Mouse (Mus musculus): ENCODE measurements at regions not wholly inside any gene's neighbourhood (a gene's known extent, or its start where the extent isn't known, plus 50 kb on each side); places are given as distances from the start of the nearest gene placed in this dataset.

DNA sequence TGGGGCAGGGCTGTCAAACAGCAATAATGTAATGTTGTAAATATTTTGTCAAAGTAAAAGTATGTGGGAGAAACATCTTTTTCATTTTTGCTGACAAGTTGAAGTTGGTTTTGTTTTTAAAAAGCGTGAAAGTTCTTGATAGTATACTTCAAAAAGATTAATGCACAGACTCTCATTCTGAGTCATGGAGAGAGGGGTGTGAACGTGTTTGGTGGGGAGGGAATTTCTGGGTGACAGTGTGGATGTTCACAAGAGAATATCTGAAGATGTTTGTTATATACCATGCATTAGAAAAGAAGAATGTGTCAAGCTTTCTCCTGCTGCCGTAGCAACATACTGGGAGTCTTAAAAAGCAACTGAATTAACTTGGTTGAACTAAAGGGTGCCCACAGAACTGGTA lies 57.0 kb downstream of the Rps29 start:
- H3K36me3 ChIP-seq (ENCODE audit: control insufficient read depth, insufficient read depth, low read length): no peaks in the 10 kb centered on the region
- no peak overlapping the region for H3K27ac ChIP-seq (ENCODE audit: low read depth, low read length)
- DNase-seq (ENCODE audit: low spot score) (no peak), ATAC-seq (ENCODE audit: low FRiP score) (no peak)
- no peaks in the 10 kb centered on the region for H3K9me3 ChIP-seq (ENCODE audit: control insufficient read depth, low read length)
- H3K4me1 ChIP-seq (replicated peaks; ENCODE audit: control insufficient read depth, insufficient read depth, low read length): no peaks in the 10 kb centered on the region
- H3K4me2 ChIP-seq (replicated peaks; ENCODE audit: low read depth, low read length): no peak overlapping the region
- 82% methylated on average over 3 of the region's 3 CpGs for WGBS
- H3K4me3 ChIP-seq (ENCODE audit: low read depth, low read length): no peak overlapping the region
- H3K27me3 ChIP-seq (ENCODE audit: control insufficient read depth, insufficient read depth, low read length): no peaks in the 10 kb centered on the region
- no peak overlapping the region for H3K9ac ChIP-seq (ENCODE audit: low read depth, low read length)

DNA sequence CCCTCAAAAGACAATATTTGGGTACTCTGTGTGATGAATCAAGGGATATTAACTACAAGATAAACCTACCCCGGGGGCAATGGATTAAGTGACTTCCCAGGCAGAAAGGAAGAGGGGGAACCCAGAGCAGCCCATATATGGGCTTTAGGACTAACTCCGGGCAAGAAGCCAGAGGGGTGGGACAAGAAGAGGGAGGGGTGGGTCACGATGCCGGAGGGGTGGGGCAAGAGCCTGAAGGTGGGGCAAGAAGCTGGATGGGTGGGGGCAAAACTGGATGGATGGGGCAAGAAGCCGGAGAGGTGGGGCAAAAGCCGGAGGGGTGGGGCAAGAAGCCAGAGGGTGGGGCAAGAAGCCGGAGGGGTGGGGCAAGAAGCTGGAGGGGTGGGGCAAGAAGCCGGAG lies 64.1 kb downstream of the Rps29 start:
- Histone ChIP-seq H3K4me2 (replicated peaks; ENCODE audit: low read depth, low read length) (no peak overlapping the region), H3K36me3 (ENCODE audit: control insufficient read depth, insufficient read depth, low read length) (no peaks in the 10 kb centered on the region), H3K27me3 (ENCODE audit: control insufficient read depth, insufficient read depth, low read length) (no peaks in the 10 kb centered on the region), H3K4me1 (replicated peaks; ENCODE audit: control insufficient read depth, insufficient read depth, low read length) (no peaks in the 10 kb centered on the region), H3K9me3 (ENCODE audit: control insufficient read depth, low read length) (no peaks in the 10 kb centered on the region), H3K9ac (ENCODE audit: low read depth, low read length) (no peak overlapping the region), H3K4me3 (ENCODE audit: low read depth, low read length) (no peak overlapping the region), H3K27ac (ENCODE audit: low read depth, low read length) (no peak overlapping the region)
- ATAC-seq (ENCODE audit: low FRiP score) (no peak), DNase-seq (ENCODE audit: low spot score) (no peak)
- WGBS: 91% methylated on average over 7 of the region's 8 CpGs

DNA sequence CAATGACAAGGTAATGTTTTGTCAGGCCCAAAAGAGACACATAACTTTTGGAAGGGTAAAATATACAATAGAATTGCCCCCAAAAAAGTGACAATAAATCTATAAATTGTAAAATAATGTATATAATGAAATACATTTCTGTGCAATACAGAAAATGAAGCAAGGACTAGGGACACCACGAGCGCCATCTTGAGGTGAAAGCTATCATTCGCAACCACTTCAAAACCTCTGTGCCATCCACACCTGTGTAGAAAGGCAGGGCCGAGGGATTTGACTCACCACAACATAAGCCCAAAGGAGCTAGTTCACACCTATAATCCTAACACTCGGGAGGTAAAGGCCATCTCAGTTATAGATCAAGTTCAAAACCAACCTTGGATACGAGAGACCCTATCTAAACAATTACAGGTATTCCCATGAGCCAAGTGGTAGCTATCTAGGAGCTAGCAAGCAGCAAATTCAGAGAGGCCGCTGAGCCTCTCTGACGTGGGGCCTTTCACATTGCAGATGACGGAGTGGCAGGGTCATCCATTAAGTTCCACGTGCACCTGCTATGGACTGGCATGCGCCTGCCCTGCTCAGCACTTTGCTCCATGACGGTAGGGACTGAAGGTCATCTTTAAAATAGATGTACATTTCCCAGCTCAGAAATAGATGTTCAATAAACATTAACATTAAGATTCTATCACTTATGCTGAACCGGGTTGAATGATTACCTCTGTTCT lies 65.8 kb downstream of the Rps29 start:
- H3K27me3 ChIP-seq (ENCODE audit: control insufficient read depth, insufficient read depth, low read length): no peaks in the 10 kb centered on the region
- H3K4me1 ChIP-seq (replicated peaks; ENCODE audit: control insufficient read depth, insufficient read depth, low read length): no peaks in the 10 kb centered on the region
- WGBS: 66% methylated on average over 13 of the region's 13 CpGs
- DNase-seq (ENCODE audit: low spot score) (no peak), ATAC-seq (ENCODE audit: low FRiP score) (no peak)
- no peaks in the 10 kb centered on the region for H3K9me3 ChIP-seq (ENCODE audit: control insufficient read depth, low read length)
- no peak overlapping the region for H3K4me2 ChIP-seq (replicated peaks; ENCODE audit: low read depth, low read length)
- no peak overlapping the region for H3K27ac ChIP-seq (ENCODE audit: low read depth, low read length)
- no peak overlapping the region for H3K4me3 ChIP-seq (ENCODE audit: low read depth, low read length)
- no peak overlapping the region for H3K9ac ChIP-seq (ENCODE audit: low read depth, low read length)
- H3K36me3 ChIP-seq (ENCODE audit: control insufficient read depth, insufficient read depth, low read length): no peaks in the 10 kb centered on the region

DNA sequence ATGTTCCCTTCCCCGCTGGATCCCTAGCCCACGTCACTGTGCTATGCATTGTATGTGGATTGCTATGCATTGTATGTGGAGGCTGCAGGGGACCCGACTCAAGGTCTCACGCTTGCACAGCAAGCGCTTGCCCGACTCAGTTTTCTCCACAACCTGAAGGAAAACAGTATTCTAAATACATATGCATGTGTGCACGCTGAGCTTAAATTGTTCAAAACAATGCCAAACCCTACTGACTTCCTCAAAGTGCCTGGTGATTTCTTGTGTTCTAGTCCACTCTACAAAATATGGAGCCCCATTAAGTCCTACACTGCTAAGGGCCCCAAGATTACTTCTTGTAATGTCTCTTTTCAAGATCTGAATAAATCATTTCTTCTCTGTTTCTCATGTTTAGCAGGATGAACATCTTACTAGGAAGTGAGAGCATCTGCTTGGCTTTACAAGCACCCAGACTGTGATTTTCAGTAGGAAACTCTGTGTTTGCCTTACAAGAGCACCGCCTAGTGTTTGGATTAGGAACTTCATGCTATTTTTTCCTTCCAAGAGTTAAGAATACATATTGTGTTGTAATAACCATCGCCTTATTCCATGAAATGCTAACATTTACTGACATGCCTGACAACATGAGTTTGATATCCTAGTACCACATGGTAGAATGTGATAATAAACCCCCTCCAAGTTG lies 70.9 kb downstream of the Rps29 start:
- Histone ChIP-seq H3K4me1 (replicated peaks; ENCODE audit: control insufficient read depth, insufficient read depth, low read length) (no peaks in the 10 kb centered on the region), H3K4me2 (replicated peaks; ENCODE audit: low read depth, low read length) (no peak overlapping the region), H3K36me3 (ENCODE audit: control insufficient read depth, insufficient read depth, low read length) (no peaks in the 10 kb centered on the region), H3K9me3 (ENCODE audit: control insufficient read depth, low read length) (no peaks in the 10 kb centered on the region), H3K27ac (ENCODE audit: low read depth, low read length) (no peak overlapping the region), H3K4me3 (ENCODE audit: low read depth, low read length) (no peak overlapping the region), H3K27me3 (ENCODE audit: control insufficient read depth, insufficient read depth, low read length) (no peaks in the 10 kb centered on the region), H3K9ac (ENCODE audit: low read depth, low read length) (no peak overlapping the region)
- DNase-seq (ENCODE audit: low spot score): peak; percentile 81
- peak; percentile 38; the same call in 1 of the 2 replicates for ATAC-seq (ENCODE audit: low FRiP score)
- WGBS: 60% methylated on average over 9 of the region's 9 CpGs

DNA sequence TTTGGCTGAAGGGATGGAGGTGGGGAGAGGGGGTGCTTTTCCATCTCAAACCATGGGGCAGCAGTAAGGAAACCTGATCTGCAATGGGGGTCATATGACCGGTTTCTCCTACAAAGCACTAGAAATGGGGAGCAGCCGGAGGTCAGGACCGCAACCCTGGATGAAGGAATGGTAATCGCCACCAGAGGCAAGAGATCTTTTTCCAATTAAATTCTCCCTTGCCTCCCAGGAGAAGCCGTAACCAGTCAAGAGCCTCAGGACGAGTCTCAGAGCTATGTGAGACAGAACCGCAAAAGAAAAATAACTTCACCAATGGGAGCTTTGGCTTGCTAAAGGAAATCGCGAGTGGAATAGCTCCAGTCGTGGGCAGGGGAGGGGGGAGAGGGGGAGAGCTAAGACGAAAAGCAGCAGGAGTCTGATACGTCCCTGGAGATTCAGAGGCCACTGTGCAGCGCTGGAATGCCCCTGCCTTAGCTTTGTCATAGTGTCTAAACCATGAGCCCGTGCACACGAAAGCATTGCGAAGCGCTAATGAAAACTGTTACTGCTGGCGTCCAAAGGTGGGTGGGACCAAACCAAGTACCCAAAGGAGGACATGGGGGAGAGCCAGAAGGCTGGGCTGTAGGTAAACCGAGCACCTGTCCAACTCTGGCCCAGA lies 73.3 kb downstream of the Rps29 start:
- Histone ChIP-seq H3K4me2 (replicated peaks; ENCODE audit: low read depth, low read length) (peak overlapping the region; percentile 14; the same call in 1 of the 2 replicates), H3K4me1 (replicated peaks; ENCODE audit: control insufficient read depth, insufficient read depth, low read length) (no peaks in the 10 kb centered on the region), H3K9me3 (ENCODE audit: control insufficient read depth, low read length) (no peaks in the 10 kb centered on the region), H3K9ac (ENCODE audit: low read depth, low read length) (no peak overlapping the region), H3K27me3 (ENCODE audit: control insufficient read depth, insufficient read depth, low read length) (no peaks in the 10 kb centered on the region), H3K36me3 (ENCODE audit: control insufficient read depth, insufficient read depth, low read length) (no peaks in the 10 kb centered on the region), H3K27ac (ENCODE audit: low read depth, low read length) (no peak overlapping the region), H3K4me3 (ENCODE audit: low read depth, low read length) (no peak overlapping the region)
- 38% methylated on average over 19 of the region's 19 CpGs for WGBS
- DNase-seq (ENCODE audit: low spot score): peak; percentile 30
- ATAC-seq (ENCODE audit: low FRiP score): 0 out of 2 replicates have a peak, but pooled peaks have one; percentile 17

DNA sequence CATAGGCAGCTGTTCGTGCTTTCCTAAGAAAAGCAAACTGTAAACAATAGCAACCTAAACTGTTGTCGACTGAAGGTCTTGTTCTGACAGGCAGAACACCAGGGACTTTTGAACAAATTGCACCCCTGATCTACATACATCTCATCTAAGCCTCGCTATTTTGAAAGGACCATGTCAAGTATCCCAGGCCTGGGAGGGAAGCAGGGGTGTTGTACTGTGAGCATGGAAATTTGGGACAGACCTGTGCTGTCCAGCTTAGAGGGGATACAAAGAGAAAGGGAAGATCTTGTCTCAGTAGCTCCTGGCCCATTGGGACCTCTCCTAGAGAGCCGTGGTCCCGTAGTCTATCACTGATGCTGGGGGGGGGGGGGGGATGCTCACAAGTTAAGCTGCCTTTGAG lies 74.3 kb downstream of the Rps29 start:
- no peaks in the 10 kb centered on the region for H3K9me3 ChIP-seq (ENCODE audit: control insufficient read depth, low read length)
- 66% methylated on average over 5 of the region's 5 CpGs for WGBS
- H3K27me3 ChIP-seq (ENCODE audit: control insufficient read depth, insufficient read depth, low read length): no peaks in the 10 kb centered on the region
- H3K27ac ChIP-seq (ENCODE audit: low read depth, low read length): no peak overlapping the region
- H3K4me3 ChIP-seq (ENCODE audit: low read depth, low read length): no peak overlapping the region
- DNase-seq (ENCODE audit: low spot score) (no peak), ATAC-seq (ENCODE audit: low FRiP score) (no peak)
- no peaks in the 10 kb centered on the region for H3K4me1 ChIP-seq (replicated peaks; ENCODE audit: control insufficient read depth, insufficient read depth, low read length)
- no peak overlapping the region for H3K4me2 ChIP-seq (replicated peaks; ENCODE audit: low read depth, low read length)
- no peak overlapping the region for H3K9ac ChIP-seq (ENCODE audit: low read depth, low read length)
- no peaks in the 10 kb centered on the region for H3K36me3 ChIP-seq (ENCODE audit: control insufficient read depth, insufficient read depth, low read length)

DNA sequence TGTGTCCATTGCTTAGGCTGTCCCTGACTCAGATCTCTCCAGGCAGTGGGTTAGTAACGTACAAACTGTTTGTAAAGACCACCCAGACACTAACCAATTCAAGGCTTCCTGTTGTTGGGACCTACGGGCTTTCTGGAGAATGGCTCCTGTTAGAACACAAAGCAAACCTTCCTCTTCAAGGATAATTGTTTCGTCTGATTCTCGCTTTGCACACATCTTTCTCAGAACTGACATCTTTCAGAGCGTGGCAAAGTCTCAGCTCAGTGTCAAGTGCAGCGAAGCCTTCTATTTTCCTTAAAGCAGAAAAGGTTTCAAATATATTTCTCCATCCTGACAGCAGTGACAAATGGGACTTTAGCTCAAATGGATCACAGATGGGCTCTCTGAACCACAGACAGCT lies 76.9 kb downstream of the Rps29 start:
- H3K27me3 ChIP-seq (ENCODE audit: control insufficient read depth, insufficient read depth, low read length): no peaks in the 10 kb centered on the region
- DNase-seq (ENCODE audit: low spot score): peak; percentile 23
- no peak overlapping the region for H3K9ac ChIP-seq (ENCODE audit: low read depth, low read length)
- H3K9me3 ChIP-seq (ENCODE audit: control insufficient read depth, low read length): no peaks in the 10 kb centered on the region
- no peak overlapping the region for H3K4me2 ChIP-seq (replicated peaks; ENCODE audit: low read depth, low read length)
- no peaks in the 10 kb centered on the region for H3K36me3 ChIP-seq (ENCODE audit: control insufficient read depth, insufficient read depth, low read length)
- no peaks in the 10 kb centered on the region for H3K4me1 ChIP-seq (replicated peaks; ENCODE audit: control insufficient read depth, insufficient read depth, low read length)
- ATAC-seq (ENCODE audit: low FRiP score): no peak
- H3K27ac ChIP-seq (ENCODE audit: low read depth, low read length): no peak overlapping the region
- no peak overlapping the region for H3K4me3 ChIP-seq (ENCODE audit: low read depth, low read length)
- 32% methylated on average over 6 of the region's 6 CpGs for whole genome bisulfite sequencing

DNA sequence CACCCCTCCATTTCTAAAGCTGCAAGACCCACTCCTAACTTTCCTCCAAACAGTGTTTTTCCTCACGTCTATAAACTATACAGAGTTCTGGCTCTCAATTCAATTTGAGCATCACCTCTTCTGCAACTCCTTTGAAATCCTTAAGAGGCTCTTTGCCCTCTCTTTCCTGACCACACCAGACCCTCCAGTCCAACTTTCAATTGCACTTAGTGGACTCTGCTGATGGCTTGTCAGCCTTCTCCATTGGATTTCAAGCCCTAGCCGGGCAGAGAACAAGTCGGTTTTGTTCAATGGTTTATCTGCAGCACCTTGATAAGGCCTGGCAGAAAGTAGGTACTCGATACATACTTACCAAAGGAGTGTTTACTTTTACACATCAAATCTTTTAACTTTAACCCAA lies 119.4 kb downstream of the Rps29 start:
- WGBS: 84% methylated on average over 4 of the region's 4 CpGs
- Histone ChIP-seq H3K27me3 (ENCODE audit: control insufficient read depth, insufficient read depth, low read length) (no peaks in the 10 kb centered on the region), H3K9me3 (ENCODE audit: control insufficient read depth, low read length) (no peaks in the 10 kb centered on the region), H3K27ac (ENCODE audit: low read depth, low read length) (no peak overlapping the region), H3K4me1 (replicated peaks; ENCODE audit: control insufficient read depth, insufficient read depth, low read length) (no peaks in the 10 kb centered on the region), H3K36me3 (ENCODE audit: control insufficient read depth, insufficient read depth, low read length) (no peaks in the 10 kb centered on the region), H3K4me2 (replicated peaks; ENCODE audit: low read depth, low read length) (no peak overlapping the region), H3K9ac (ENCODE audit: low read depth, low read length) (no peak overlapping the region), H3K4me3 (ENCODE audit: low read depth, low read length) (no peak overlapping the region)
- ATAC-seq (ENCODE audit: low FRiP score): no peak
- no peak for DNase-seq (ENCODE audit: low spot score)
